Mouse (Mus musculus) frontal cortex, postnatal 14 days (tissue): Measurements from ENCODE around the gene Scrn1.

Source experiments
- DNase-seq, 2 experiments: peaks; one replicate each; pipeline ENCODE4 v3.0.0; 2022; ENCODE audit warnings: low spot score in 2 of 2

Gene Scrn1

DNA sequence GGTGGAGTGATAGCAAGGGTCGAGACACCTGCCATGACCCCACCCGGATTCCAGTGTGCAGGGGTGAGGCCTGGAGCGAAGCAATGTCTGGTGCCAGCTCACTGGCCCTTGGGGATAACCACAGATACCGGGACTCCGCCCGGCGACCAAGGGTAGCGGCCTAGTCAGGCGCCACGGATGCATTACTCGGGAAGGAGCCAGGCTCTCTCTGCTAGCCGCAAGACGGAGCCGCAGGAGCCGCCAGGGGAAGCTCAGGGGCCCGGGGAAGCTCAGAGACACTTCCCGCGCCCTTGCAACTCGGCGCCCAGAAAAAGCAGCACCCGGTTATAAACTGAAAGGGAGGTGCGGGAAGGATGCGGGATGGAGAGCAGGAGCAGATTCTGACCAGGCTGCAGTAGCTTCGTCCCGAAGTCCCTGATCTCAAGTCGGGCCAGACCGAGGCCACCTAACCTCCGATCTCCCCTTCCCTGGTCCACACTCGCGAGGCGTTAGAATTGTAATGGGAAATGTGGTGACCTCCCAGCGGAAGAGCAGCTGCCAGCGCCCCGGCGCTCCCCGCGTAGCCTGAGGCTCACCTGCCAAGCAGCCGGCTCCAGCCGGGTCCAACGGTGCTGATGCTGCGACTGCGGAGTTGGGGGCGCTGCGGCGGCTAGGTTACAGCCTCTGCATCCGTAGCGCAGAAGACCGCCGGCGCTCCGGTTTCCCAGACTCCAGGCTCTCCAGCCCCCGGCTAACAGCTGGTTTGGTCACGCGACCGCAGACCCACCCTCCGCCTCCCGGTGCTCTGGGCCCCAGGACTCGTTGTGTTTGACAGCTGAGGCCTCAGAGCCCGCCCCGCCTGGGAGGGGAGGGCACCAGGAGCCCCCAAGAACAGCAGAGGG is at the start of gene Scrn1:
TSS of gene Scrn1 (minus strand) at position 825 of the 881 bp plus-strand sequence.
- peak; percentile 71 to 74 for DNase-seq

DNA sequence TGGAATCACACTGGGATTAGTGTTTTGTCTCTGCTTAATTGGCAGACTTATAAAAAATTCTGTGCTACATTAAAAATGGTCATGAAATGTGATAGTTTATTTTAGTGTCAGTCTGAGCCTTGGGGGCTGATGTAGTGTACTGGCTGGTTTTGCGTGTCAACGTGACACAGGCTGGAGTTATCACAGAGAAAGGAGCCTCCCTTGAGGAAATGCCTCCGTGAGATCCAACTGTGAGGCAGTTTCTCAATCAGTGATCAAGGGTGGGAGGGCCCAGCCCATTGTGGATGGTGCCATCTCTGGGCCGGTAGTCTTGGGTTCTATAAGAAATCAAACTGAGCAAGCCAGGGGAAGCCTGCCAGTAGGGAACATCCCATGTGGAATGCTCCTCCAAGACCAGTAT is 40.0 kb upstream of the Scrn1 start:
- DNase-seq = no peak

DNA sequence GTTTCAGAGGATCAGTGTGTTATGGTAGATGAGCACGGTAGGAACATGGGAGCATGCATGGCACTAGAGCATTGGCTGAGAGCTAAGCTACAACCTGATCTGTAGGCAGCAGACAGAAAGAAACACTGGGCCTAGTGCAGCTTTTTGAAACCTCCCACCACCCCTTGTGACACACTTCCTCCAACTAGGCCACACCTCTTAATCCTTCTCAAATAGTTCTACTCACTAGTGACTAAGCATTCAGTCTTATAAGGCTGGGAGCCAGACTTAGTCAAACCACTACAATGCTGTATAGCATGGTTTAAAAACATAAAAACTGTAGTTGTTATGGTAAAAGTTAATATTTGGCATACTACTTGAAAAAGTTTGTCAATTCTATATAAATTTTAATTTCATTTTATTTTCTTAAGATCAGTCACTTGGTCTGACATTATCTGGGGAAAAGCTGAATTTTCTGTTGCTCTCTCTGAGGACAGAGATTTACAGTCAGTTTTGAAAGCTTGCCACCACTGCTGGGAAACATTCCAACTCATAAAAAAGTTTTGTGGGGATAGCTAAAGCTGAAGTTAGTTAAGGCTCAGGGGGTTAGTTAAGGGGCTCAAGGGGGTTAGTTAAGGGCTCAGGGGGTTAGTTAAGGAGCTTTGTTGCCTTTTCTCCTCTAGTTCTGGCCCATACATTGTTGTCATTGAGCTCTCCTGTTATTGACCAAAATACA is 37.9 kb upstream of the Scrn1 start:
- DNase-seq = no peak

DNA sequence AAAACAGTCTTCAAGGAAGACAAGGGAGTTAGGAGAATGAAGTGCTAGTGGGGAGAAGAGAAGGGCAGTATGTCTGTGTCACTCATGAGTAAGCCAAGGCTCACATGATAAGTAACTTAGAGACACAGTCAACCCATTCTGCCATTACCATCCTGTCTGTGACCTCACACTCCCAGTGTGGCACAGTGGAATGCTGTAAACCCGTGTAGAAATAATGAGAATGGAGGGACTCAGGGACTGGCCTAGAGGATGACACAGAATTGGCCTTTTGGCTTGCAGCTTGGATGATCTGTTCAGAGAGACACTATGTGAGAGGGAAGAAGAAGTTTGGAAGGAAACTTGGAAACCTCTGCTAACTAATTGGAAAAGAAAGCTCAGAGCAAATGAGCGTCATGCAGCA is 36.6 kb upstream of the Scrn1 start:
- no peak for DNase-seq

DNA sequence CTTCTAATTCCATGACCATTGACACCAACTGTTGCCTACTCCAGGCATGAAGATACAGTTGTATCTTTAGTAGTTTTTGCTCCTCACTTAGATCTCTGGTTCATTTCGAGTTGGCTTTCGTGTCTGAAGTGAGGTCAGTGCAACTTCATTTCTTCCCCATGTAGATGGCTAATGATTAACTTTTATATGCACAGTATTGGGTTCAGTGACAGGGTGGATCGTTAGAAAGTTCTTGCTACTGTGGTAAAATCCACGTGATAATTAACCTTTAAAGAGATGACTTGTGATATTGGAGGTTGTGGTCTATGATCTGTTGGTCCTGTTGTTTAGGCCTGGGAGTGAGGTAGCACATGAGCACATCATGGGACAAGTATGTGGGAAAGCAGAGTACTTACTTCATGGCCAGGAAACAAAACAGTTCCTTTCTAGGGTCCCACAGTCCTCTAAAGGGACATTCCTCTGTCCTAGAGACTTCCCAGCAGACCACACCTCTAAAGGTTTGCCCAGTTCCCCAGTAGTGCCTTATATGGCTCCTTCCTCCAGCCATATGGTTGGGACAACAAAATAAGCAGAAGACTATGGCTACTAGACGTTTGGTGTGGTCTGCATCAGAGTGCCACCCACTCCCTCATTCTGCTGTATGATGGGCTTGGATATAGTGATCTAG is 34.5 kb upstream of the Scrn1 start:
- no peak for DNase-seq

DNA sequence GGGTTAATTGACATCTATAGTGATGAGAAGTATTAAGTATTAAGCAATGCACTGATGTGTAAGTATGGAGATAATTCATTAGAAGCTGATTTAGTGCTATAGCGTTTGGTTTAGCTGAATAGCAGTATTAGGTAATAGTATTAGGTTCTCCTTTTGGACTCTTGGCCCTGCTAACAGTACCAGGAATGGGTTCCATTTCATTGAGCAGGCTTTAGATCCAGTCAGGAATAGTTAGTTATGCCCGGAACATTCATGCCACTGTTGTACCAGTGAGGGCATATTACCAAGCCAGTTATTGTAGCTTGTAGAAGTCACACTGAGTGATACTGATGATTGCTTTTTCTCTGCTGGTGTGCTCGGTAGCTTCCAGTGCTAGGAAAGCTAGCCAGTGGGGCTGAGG is 31.4 kb upstream of the Scrn1 start:
- DNase-seq = no peak

DNA sequence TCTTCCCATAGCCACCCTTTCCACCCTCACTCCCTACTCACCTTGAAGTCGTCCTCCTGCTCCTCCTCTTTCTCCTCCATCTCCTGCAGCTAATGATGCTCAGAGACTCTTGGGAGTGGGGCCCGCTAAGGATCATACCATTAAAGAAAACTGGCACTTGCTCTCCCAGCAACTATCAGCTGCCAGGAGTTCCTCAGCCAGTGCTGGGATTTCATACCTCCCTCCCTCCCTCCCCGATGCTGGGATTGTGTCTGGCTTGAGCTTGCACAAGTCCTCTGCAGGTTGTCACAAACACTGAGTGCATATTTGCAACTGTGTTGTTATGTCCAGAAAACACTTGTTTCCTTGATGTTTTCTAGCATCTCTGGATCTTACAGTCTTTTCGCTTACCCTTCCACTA is 30.9 kb upstream of the Scrn1 start, which contains the start of gene Fkbp14:
TSS of gene Fkbp14 (minus strand) at position 101 of the 400 bp plus-strand sequence.
- no peak for DNase-seq

DNA sequence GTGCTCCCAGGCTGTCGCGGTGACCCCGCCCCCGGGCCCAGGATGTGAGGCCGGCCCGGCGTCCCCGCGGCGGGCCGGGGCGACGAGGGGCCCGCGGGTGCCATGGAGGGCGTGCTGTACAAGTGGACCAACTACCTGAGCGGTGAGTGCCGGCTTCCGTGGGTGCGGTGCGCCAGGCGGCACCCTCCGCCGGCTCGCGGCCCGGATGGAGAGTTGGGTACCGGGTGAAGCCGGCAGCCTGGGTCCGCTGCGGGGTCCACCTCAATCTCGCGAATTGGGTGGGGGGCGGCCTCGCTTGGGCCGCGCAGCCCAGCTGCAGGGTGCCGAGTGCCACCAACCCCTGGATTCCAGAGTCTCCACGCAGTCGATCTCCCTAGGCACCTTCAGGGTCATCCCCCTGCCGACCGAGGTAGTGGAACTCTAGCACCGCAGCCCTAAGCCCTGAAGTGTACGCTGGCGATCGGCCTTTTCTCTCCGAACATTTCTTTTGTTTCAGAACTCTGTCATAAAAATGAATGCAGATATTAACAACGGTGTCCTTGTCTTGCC is 29.1 kb upstream of the Scrn1 start:
- DNase-seq = no peak

DNA sequence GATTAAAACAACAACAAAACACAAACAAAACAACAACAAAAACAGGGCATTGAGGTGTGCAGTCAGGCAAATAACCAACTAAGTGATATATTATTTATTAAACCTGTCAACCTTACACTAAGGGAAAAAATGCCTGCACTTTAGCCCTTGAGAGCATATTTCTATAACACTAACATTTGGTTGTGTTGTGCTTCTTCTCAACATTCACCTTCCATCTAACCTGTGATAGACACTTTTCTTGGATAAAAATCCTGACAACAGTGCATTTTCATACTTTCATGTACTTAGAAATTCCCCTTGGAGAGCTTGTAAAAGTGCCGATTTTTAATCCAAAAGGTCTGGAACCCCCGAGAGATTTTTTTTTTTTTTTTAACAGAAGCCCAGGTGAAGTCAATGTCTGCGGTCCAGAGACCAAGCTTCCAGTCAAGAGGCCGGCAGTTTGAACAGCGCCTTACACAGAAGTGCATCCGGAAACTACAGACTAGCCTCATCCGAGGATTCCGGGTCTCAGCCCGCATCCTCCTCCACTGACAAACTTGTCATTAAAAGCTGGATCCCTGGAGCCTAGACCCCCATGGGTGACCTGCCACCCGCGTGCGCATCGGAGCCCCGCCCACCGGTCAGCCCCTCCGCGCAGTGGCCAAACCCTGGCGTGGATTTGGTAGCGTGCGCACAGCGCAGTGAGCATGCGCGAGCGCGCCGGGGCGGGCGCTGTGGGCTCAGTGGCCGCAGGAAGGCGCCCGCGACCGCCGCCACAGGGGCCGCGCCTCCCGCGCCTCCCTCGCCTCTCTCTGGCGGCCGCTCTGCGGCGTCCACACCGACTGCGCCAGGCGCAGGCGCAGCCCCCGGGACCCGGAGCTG is 28.4 kb upstream of the Scrn1 start, which contains the start of gene Plekha8:
TSS of gene Plekha8 (plus strand) at position 643 of the 861 bp plus-strand sequence.
- DNase-seq = peak; percentile 79 to 83

DNA sequence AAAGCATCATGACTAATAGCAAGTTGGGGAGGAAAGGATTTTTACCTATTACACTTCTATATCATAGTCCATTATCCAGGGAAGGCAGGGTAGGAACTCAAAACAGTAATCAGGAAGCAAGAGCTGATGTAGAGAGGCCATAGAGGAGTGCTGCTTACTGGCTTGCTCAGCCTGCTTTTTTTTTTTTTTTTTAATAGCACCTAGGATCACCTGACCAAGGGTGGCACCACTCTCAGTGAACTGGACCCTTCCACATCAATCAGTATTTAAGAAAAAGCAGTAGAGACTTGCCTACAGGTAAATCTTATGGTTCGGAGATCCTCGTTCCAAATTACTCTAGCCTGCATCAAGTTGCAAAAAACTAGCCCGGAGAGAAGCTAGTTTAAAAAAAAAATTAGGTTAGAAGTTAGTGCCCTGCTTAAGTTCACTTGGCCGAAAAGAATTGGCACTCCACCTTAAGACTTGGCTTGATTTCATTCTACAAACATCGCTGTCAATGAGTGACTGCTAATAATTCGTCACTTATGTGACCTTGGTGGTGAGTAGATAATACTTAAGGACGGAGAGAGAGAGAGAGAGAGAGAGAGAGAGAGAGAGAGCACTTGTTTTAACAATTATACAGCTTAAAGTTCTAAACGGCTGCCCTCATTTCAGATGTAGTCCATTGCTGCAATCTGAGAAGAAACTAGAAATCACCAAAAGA is 27.6 kb upstream of the Scrn1 start:
- no peak for DNase-seq

DNA sequence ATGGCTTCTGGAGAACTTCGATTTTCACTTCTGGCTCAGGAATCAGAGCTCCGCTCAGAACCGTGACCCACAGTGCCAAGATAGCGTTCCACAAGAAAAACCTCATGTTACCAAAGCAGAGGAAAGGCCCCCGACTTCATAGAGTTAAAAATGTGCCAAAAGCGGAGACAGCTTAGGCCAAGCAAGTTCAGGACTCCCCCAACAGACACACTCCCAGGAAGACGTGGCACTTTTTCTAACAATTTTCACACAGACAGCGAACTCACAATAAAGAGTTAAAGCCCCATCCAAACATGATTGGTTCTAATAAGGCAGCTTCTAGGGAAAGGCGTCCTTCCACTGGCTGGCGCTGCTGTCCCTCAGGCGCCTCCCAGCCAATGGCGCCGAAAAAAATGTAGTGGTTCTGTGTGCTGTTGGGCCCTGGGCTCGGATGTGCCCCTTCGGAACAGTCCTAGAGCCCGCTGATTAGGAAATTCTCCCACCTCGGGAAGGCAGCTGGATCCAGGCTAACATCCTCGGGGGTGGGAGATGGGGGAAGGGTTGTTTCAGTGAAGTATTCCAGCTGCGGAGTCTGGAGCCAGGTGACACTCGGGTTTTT is 26.7 kb upstream of the Scrn1 start:
- DNase-seq = peak; percentile 91 to 92

DNA sequence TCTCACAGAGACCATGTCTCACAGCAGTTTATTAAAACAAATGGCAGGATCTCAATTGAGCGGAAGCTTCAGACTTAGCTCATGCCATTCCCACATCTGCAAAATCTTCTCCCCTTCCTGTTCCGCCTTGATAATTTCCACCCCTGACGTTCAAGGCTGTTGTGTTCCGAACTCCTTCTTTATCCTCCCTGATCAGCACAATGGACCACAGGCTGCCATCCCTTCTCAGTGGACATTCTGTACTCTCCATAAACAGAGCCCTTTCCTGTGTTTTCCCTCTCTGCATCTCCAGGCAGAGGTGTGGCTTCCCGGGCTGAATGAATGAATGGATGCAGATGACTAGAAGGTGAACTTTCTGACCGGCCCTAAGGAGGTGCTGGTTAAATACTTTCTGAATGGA is 25.5 kb upstream of the Scrn1 start:
- no peak for DNase-seq

DNA sequence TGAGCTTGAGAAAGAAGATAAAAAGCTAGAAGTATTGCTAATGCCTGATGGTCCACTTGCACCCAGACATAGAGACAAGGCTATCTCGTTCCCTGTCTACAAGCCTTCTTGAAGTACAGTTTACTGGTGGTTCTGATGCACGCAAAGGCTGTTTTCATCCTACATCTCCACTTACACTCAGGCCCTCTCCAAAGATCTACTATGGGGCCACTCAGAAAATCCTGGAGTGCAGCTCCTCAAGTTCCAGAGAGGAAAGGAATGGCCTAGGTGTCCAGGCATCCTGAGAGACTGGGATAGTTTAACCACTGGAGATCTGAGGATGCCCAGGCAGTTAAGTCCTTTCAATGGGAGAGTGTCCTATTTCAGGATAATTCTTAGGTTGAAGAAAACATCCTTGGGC is 24.4 kb upstream of the Scrn1 start:
- DNase-seq = no peak

DNA sequence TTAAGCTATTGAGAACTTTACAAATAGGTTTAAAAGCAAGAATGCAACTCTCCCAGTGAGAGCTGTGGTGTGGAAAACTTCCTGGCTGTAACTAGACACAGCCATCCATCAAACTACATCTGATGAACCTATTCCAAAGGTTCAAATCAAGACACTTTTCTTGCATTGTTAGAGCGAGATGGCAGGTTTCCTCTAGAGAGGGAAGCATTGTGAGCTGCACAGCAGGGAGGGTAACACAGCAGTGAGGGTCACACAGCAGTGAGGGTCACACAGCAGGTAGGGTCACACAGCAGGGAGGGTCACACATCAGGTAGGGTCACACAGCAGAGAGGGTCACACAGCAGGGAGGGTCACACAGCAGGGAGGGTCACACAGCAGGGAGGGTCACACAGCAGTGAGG is 21.9 kb upstream of the Scrn1 start:
- DNase-seq = no peak

DNA sequence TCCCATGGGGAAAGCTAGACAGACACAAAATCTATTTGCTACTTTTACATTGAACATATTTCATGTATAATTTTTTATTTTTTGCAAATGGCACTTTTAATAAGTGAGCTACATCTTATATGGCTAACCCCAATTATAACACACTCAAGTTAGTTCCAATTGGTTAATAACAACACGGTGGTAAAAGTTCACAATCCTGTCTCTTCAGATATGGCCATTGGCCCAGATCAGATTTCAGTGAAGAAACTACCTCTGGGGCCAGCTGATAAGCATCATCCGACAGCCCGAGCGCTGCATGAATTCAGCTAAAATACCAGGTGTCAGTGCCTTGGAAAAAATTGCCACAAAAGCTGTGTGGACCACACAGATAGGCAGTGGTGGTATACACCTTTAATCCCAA is 21.4 kb upstream of the Scrn1 start:
- no peak for DNase-seq

DNA sequence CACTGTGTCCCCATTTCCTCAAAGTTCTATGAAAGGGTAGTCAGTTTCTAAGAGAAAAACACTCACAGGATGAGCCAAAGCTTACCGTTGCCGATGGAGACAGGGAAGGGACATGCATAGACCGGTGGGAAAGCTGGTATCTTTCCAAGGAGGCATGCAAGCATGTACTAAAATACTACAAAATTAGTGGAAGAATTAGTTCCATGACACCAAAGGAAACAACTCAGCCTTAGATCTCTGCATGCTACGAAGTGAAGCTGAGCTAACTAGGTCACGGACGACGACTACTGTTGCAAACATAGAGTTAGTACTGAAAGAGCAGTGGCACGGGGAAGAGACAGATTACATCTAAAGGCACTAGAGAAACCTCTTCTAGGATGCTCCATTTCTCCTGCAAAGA is 20.6 kb upstream of the Scrn1 start:
- DNase-seq = no peak

DNA sequence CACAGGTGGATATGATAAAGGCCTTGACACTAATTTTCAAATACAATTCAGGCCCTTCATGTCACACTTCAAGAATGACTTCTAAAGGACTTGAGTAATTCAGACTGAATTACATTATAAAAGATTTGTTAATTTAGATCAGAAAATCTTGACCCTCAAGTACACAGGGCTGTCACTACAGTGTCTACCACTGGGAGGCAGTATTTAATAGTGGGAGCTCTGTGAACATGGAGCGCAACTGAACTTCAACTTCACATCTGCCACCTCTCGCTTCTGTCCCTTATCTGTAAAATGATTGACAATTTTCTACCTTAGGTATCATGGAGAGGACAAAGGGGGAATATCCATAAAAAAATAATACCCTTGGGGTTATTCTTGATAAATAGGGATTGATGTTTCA is 19.9 kb upstream of the Scrn1 start:
- no peak for DNase-seq

DNA sequence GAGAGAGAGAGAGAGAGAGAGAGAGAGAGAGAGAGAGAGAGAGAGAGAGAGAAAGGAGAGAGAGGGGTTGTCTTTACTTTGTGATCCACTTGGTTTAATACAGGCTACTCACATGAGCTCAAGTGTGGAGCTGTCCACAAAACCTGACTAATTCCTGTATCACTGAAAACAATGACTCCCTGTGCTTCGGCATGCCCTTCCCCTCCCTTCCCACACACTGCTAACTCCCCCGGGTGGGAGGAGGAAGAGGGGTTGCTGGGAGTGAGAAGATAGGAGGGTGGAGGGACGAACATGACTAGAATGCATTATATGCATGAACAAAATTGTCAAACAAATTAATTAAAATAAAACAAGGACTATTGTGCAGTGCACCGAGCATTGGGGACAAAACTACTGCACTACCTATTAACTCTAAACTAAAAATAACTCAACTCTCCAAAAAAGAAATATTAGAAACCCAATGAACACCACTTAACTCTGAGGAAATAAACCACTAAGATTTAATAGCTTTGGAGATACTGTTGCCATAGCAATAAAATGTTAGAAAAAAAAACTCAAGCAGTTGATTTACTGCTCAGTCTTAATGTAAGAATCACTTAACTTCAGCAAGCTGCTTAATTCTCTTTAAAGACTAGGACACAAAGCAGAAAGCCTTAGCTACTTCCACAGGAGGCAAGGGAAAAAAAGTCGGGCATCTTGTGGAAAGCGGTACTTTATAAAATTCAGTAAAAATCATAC is 7.1 kb upstream of the Scrn1 start:
- no peak for DNase-seq

DNA sequence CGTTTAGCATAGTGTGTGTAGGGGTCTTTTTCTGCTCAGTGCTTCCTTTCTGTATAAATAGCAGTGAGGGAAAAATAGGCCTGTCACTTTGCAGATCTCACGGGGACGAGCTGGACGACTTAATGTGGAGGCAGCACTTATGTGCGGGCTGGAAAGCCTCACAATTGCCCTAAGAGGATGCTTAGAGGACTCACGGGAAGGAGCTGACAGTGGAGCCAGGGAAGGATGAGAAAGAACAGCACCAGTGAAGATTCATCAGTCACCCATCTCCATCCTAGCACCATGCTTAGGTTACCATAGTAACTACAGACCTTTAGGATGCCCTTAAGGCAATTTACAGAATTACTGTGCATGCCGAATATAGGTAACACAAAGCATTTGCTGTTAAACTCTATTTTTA is 3.5 kb upstream of the Scrn1 start:
- DNase-seq = no peak

DNA sequence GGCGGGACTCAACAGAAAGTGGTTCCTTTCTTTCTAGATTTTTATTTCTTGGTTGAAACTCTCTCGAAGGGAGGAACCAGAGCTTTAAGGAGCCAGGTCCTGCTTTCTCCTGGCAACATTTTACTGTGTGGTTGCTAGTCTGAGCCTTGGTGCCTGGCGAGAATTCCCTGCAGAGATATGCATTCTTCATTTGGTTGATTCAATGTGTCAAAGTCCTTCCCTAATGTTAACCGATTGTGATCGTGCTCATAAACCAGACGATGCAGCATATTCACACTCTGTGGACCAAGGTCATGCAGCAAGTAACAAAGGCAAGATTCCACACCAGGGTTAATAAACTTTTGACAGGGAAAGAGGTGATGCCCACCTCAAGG is 244 bp upstream of the Scrn1 start:
- no peak for DNase-seq
